Mouse (Mus musculus) R1 (cell line): ENCODE measurements around the gene Mier2.
A peak's percentile ranks its signal among the peaks of the same experiment; 100 is the strongest.

Experiments
- DNase-seq: peaks from one replicate; pipeline ENCODE4 v3.0.0-alpha.2; 2018; ENCODE audit warnings: low read depth, low spot score

Gene Mier2

GRCm38 (mm10) chr10:79574796-79575195, 19.8 kb upstream of the Mier2 start:
- DNase-seq: peak; percentile 33

- DNase-seq: peak; percentile 47
These were observed 19.4 kb upstream of the Mier2 start for GRCm38 (mm10) chr10:79574350-79574749.

- DNase-seq: no peak
These were observed 18.6 kb upstream of the Mier2 start for GRCm38 (mm10) chr10:79573611-79574010.

- no peak for DNase-seq
These were observed 16.3 kb upstream of the Mier2 start for GRCm38 (mm10) chr10:79571314-79571713.

GRCm38 (mm10) chr10:79569921-79570320, 14.9 kb upstream of the Mier2 start:
- no peak for DNase-seq

- no peak for DNase-seq
These were observed 4.7 kb upstream of the Mier2 start for GRCm38 (mm10) chr10:79559716-79560115.

- DNase-seq: no peak
These were observed 2.5 kb upstream of the Mier2 start for GRCm38 (mm10) chr10:79557496-79557895.

GRCm38 (mm10) chr10:79556951-79557350, 2.0 kb upstream of the Mier2 start:
- DNase-seq: no peak

- no peak for DNase-seq
These were observed 282 bp upstream of the Mier2 start for GRCm38 (mm10) chr10:79555238-79555724.

GRCm38 (mm10) chr10:79553691-79554090, 1.3 kb downstream of the Mier2 start:
- DNase-seq: peak; percentile 28

GRCm38 (mm10) chr10:79553176-79553575, 1.8 kb downstream of the Mier2 start:
- DNase-seq: no peak

- DNase-seq: no peak
These were observed 2.5 kb downstream of the Mier2 start for GRCm38 (mm10) chr10:79552531-79552930.

- no peak for DNase-seq
These were observed 4.6 kb downstream of the Mier2 start for GRCm38 (mm10) chr10:79550366-79550765.

- no peak for DNase-seq
These were observed 5.9 kb downstream of the Mier2 start for GRCm38 (mm10) chr10:79548971-79549723.

- DNase-seq: no peak
These were observed 6.5 kb downstream of the Mier2 start for GRCm38 (mm10) chr10:79548546-79548945.

- DNase-seq: no peak
These were observed 7.8 kb downstream of the Mier2 start for GRCm38 (mm10) chr10:79547148-79547675.

GRCm38 (mm10) chr10:79546483-79546882, 8.5 kb downstream of the Mier2 start:
- no peak for DNase-seq

GRCm38 (mm10) chr10:79545891-79546290, 9.1 kb downstream of the Mier2 start:
- DNase-seq: no peak

GRCm38 (mm10) chr10:79544631-79545030, 10.4 kb downstream of the Mier2 start:
- no peak for DNase-seq

- DNase-seq: no peak
These were observed 11.0 kb downstream of the Mier2 start for GRCm38 (mm10) chr10:79543884-79544597.

GRCm38 (mm10) chr10:79542171-79542570, 12.8 kb downstream of the Mier2 start:
- DNase-seq: no peak

GRCm38 (mm10) chr10:79541522-79541921, 13.5 kb downstream of the Mier2 start:
- DNase-seq: no peak

- DNase-seq: no peak
These were observed 14.3 kb downstream of the Mier2 start for GRCm38 (mm10) chr10:79540746-79541145.
